Mouse (Mus musculus) limb, embryonic 14.5 days (tissue): ENCODE data around the gene Il6ra. TPM values are rescaled to one million over a fixed set of nuclear protein-coding genes. Genes with fewer than 3 reads are reported as not detected.

Source experiments
- ATAC-seq: fragments of 200-750 bp; cut with Nextera tagmentation; 2 replicates; pipeline ENCODE4 v1.8.0; 2017; ENCODE audit warnings: low read depth, moderate number of reproducible peaks, moderate TSS enrichment; ENCODE audit not compliant: low FRiP score
- DNase-seq: peaks from one replicate; pipeline ENCODE4 v3.0.0-alpha.2; 2015; ENCODE audit warnings: low spot score
- H3K27ac ChIP-seq: fragments of 300-500 bp; sonication (generic); replicated peaks from 2 replicates; pipeline ENCODE4 v1.5.1; 2014; ENCODE audit warnings: low read depth, mild to moderate bottlenecking, low read length, moderate library complexity, mixed read lengths
- H3K27me3 ChIP-seq: fragments of 300-500 bp; sonication (generic); 2 replicates; pipeline ENCODE4 v1.6.1; 2014; ENCODE audit warnings: low read length, mixed read lengths; ENCODE audit not compliant: control insufficient read depth, insufficient read depth
- H3K36me3 ChIP-seq: fragments of 300-500 bp; sonication (generic); 2 replicates; pipeline ENCODE4 v1.6.1; 2014; ENCODE audit warnings: mild to moderate bottlenecking, low read length, moderate library complexity, mixed read lengths; ENCODE audit not compliant: control insufficient read depth, insufficient read depth
- H3K4me1 ChIP-seq: fragments of 300-500 bp; sonication (generic); 2 replicates; pipeline ENCODE4 v1.6.1; 2014; ENCODE audit warnings: antibody characterized with exemption, low read length, mixed read lengths; ENCODE audit not compliant: control insufficient read depth, insufficient read depth
- H3K4me2 ChIP-seq: fragments of 300-500 bp; sonication (generic); replicated peaks from 2 replicates; pipeline ENCODE4 v1.6.1; 2014; ENCODE audit warnings: low read depth, mild to moderate bottlenecking, low read length, moderate library complexity; ENCODE audit not compliant: severe bottlenecking
- H3K4me3 ChIP-seq: fragments of 300-500 bp; sonication (generic); replicated peaks from 2 replicates; pipeline ENCODE4 v1.5.1; 2014; ENCODE audit warnings: low read length
- H3K9ac ChIP-seq: fragments of 300-500 bp; sonication (generic); 2 replicates; pipeline ENCODE4 v1.6.1; 2014; ENCODE audit warnings: mild to moderate bottlenecking, low read depth, low read length, moderate library complexity; ENCODE audit not compliant: severe bottlenecking
- H3K9me3 ChIP-seq: fragments of 300-500 bp; sonication (generic); 2 replicates; pipeline ENCODE4 v1.6.1; 2016; ENCODE audit warnings: low read length; ENCODE audit not compliant: control insufficient read depth
- POLR2A ChIP-seq: fragments of 200-500 bp; IDR thresholded peaks from 2 replicates; pipeline ENCODE4 v1.8.0; 2012; ENCODE audit warnings: inconsistent platforms, mild to moderate bottlenecking, moderate library complexity, borderline replicate concordance; ENCODE audit not compliant: insufficient read depth, insufficient read length; ENCODE audit errors: extremely low read depth
- WGBS: fragments of 180-500 bp; shearing (Covaris S2); extraction: QIAGEN DNeasy Blood & Tissue Kit; methylation state at CpG from one replicate; pipeline ENCODE4 v1.1.7; 2014; 5-methylcytosine and 5-hydroxymethylcytosine counted together
- polyA plus RNA-seq, 2 experiments: library from polyadenylated mRNA; depleted of rRNA in 1 of 2; stranded (reverse) in 1 of 2; unstranded in 1 of 2; fragments of >200 nt; fragmentation: Nextera tagmentation in 1 of 2; extraction: Ambion mirVana in 1 of 2; gene quantifications; 2 replicates each; pipeline versions ENCODE4 v1.2.1 to v1.2.3; 2012 to 2014

Il6ra gene
- polyA plus RNA-seq, 2 experiments = 1.2 to 1.3 TPM

DNA sequence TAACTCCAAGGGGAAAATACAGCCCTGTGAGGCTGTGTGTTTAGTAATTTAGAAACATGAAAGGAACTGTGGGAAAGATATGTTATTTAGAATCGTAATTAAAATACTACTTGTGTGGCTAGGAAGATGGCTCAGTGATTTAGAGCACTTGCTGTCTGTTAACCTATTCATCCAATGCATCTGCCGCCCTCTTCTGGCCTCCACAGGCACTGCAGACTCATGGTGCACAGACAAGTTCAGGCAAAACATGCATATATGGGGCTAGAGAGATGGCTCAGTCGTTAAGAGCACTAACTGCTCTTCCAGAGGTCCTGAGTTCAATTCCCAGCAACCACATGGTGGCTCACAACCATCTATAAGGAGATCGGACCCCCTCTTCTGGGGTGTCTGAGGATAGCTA lies 70.7 kb downstream of the Il6ra start:
- 74% methylated on average over 4 of the region's 4 CpGs for WGBS
- Histone ChIP-seq H3K27me3 (no peaks in the 10 kb centered on the region), H3K9me3 (no peaks in the 10 kb centered on the region), H3K4me1 (no peaks in the 10 kb centered on the region), H3K27ac (no peak overlapping the region), H3K9ac (no peak overlapping the region), H3K36me3 (no peaks in the 10 kb centered on the region), H3K4me3 (no peak overlapping the region), H3K4me2 (no peak overlapping the region)
- no peak for TF ChIP-seq POLR2A
- no peak for ATAC-seq
- DNase-seq = no peak

GRCm38 (mm10) chr3:89835362-89835761 lies 77.6 kb downstream of the Il6ra start:
- DNase-seq = no peak
- H3K27me3 ChIP-seq = peaks cover 33% of the 10 kb centered on the region
- TF ChIP-seq POLR2A = no peak
- ATAC-seq = no peak
- no peak overlapping the region for H3K4me2 ChIP-seq
- H3K4me1 ChIP-seq = no peaks in the 10 kb centered on the region
- 41% methylated on average over 8 of the region's 8 CpGs for WGBS
- no peaks in the 10 kb centered on the region for H3K9me3 ChIP-seq
- H3K27ac ChIP-seq = no peak overlapping the region
- H3K4me3 ChIP-seq = no peak overlapping the region
- H3K36me3 ChIP-seq = no peaks in the 10 kb centered on the region
- H3K9ac ChIP-seq = no peak overlapping the region

DNA sequence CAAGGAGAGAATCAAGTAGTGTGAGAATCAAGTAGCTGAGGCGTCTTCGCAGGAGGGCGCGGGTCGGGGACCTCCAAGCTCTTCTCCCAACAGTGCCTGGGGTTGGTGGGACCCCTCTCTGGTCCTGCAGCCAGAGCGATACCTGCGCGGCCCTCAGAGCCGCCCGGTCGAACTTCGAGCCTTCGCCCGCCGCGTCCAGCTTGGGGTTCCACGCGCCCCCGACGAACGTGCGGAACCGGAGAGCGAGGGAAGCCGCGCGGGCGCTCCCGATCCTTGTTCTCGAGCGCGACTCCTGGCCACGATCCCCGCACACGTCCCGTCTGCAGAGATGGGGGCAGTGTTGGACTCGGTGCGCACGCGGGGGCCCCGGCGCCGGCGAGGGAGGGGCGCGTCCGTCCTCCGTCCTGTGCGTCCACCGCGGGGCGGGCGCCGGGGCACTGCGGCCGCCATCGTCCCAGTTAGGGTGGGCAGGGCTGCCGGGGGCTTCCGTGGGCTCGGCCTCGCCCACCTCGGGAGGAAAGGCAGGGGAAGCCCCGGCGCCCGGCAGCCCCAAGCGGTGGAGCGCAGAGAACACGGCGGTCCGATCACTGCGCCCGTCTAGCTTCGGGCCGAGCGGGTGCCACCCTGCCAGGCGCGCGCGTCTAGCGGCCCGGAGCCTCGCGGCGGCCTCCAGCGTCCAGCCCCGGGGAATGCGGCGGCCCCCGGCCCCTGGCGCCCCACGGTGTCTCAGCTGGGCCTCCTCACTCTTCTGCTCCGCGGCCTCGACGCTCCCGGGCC lies 82.0 kb downstream of the Il6ra start, which contains the start of gene She:
Gene She (plus strand): TSS at position 556 of the 777 bp plus-strand sequence.
- no peak for TF ChIP-seq POLR2A
- no peaks in the 10 kb centered on the region for H3K36me3 ChIP-seq
- no peaks in the 10 kb centered on the region for H3K4me1 ChIP-seq
- ATAC-seq = peak; percentile 30
- peak within 1 kb of the TSS; percentile 51 for H3K4me3 ChIP-seq
- H3K27ac ChIP-seq = no peak within 1 kb of the TSS
- H3K27me3 ChIP-seq = peaks cover 53% of the 10 kb centered on the region
- peak within 1 kb of the TSS; percentile 78 for H3K4me2 ChIP-seq
- H3K9me3 ChIP-seq = no peaks in the 10 kb centered on the region
- no peak for DNase-seq
- whole genome bisulfite sequencing = 3% methylated on average over 35 of the region's 96 CpGs
- peak within 1 kb of the TSS; percentile 60 for H3K9ac ChIP-seq

DNA sequence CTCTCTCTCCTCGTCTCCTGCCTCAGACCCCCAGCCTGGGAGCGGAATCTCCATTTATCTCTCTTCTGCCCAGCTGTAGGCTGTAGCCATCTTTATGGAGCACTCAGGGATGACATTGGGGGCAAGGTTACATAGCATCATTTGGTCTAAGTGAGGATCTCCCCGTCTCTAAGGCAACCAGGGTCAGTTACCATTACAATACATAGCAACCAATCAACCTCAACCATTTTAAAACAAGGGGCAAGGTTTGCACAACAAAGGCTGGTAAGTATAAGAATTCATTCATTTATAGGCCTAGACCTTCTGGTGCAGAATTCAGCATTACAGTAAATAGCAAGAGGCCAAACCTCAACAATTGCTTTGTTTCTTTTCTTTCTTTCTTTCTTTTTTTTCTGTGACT lies 86.7 kb downstream of the Il6ra start:
- H3K9me3 ChIP-seq = no peaks in the 10 kb centered on the region
- TF ChIP-seq POLR2A = no peak
- no peak overlapping the region for H3K4me2 ChIP-seq
- ATAC-seq (no peak), DNase-seq (no peak)
- H3K4me1 ChIP-seq = no peaks in the 10 kb centered on the region
- H3K27me3 ChIP-seq = peaks cover 29% of the 10 kb centered on the region
- H3K9ac ChIP-seq = no peak overlapping the region
- no peak overlapping the region for H3K4me3 ChIP-seq
- H3K27ac ChIP-seq = no peak overlapping the region
- H3K36me3 ChIP-seq = no peaks in the 10 kb centered on the region
- WGBS = 72% methylated on average over 3 of the region's 3 CpGs

DNA sequence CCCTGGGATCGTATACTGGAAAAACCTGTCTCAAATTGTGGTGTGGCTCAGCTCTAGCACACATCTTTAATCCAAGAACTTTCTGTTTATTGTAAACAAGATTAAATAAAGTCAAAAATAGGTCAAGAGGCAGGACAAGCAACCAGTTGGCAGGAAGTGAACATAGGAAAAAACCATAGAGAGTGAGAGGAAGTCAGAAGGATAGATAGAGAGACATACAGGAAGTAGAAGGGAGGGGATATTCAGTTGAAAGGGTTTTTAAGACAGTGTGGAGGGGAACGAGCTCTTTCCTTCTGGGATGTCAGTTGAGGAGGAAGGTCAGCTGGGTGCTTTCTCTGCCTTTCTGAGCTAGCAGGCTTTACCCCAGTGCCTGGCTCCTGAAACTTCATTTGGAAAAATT lies 89.4 kb downstream of the Il6ra start:
- ATAC-seq = no peak
- Histone ChIP-seq H3K27me3 (0 out of 2 replicates have a peak, but pooled peaks cover 2% of the 10 kb centered on the region), H3K9me3 (no peaks in the 10 kb centered on the region), H3K9ac (no peak overlapping the region), H3K4me3 (no peak overlapping the region), H3K4me1 (no peaks in the 10 kb centered on the region), H3K4me2 (no peak overlapping the region), H3K27ac (no peak overlapping the region), H3K36me3 (no peaks in the 10 kb centered on the region)
- WGBS = 61% methylated on average over 2 of the region's 2 CpGs
- TF ChIP-seq POLR2A = no peak
- DNase-seq = no peak
